In the genomic region with DNA sequence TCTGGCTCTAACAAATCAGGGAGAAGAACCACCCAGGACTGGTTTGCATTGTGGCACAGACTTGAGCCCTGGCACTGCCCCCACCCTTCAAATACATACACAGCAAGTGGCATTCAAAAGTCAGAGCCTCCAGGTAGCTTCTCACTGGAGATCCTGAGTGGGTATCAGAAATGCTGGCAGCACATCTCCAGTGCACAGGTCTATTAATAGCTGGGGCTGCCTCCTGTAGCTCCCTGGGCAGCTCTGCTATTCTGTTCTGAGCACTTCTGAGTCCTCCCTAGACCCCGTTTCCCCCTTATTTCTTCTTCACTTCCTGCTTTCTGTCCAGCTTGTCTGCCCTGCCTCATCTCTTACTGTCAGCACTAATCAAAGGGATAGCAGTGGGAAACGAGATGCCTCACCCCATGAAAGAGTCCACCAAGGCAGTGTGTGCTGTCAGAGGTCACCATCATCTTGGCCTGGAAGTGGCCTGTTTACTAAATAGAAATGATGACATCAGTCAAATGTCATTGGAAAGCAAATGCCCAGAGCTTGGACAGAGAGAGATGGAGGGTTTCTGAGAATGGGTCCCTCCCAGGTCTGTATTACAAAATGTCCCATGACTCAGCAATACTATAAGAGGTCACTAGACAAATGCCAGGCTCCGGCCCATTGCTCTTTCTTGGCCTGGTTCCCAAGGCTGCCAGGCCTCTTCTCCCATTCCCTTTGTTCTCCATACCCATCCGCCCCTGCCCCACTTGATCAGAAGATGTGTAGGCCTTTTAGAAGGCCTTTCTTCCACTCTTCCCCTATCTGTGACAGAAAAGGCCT, we compare ENCODE assay signal across 13 mouse cellular contexts. TPM values are rescaled to one million over a fixed set of nuclear protein-coding genes. Genes with fewer than 3 reads are reported as not detected.
DNase-seq lines count a peak whose midpoint lies in the region; ATAC-seq lines count a peak whose summit lies in the region.
"Had no signal": no experiment of that assay in that cellular context is flagged by ENCODE, and none has a peak within 500 bp of the region (broad histone marks: within the 10 kb centered on the region; RNA-seq: fewer than 3 reads in every experiment).

No protein-coding gene starts in this region.

- WGBS in kidney, embryonic 16.5 days = 66% methylated on average over 4 of the region's 4 CpGs
- WGBS in heart, embryonic 16.5 days = 17% methylated on average over 4 of the region's 4 CpGs

- no peak overlapping the region for H3K4me2 ChIP-seq in kidney, embryonic 16.5 days (replicated peaks; ENCODE audit: low read depth, low read length)
- H3K4me2 ChIP-seq in heart, embryonic 16.5 days (ENCODE audit: low read depth, low read length) = 0 out of 2 replicates have a peak overlapping the region, but pooled peaks have one; percentile 13
- H3K4me2 ChIP-seq: intestine, embryonic 15.5 days; limb, embryonic 15.5 days; neural tube, embryonic 13.5 days had no signal

- H3K9ac ChIP-seq in kidney, embryonic 16.5 days (replicated peaks; ENCODE audit: low read length) = no peak overlapping the region
- peak overlapping the region; percentile 39; the same call in 1 of the 2 replicates for H3K9ac ChIP-seq in heart, embryonic 16.5 days (ENCODE audit: low read length)
- H3K9ac ChIP-seq: intestine, embryonic 15.5 days; limb, embryonic 15.5 days; neural tube, embryonic 13.5 days had no signal

- ATAC-seq in kidney, embryonic 16.5 days (ENCODE audit: low FRiP score, low TSS enrichment) = no peak
- ATAC-seq in heart, embryonic 16.5 days (replicated peaks; ENCODE audit: extremely low read depth, insufficient read depth, low FRiP score) = peak; percentile 52; the same call in 1 of the 2 replicates
- ATAC-seq: intestine, embryonic 15.5 days had no signal

- no peak overlapping the region for H3K4me3 ChIP-seq in kidney, embryonic 16.5 days (ENCODE audit: low read length)
- H3K4me3 ChIP-seq in heart, embryonic 16.5 days (ENCODE audit: low read length) = no peak overlapping the region
- H3K4me3 ChIP-seq: intestine, embryonic 15.5 days; limb, embryonic 15.5 days; neural tube, embryonic 13.5 days had no signal

- DNase-seq in kidney, adult 18-20 months = peak; percentile 53
- peak; percentile 91 for DNase-seq in MN1 (ENCODE audit: low spot score)
- DNase-seq in adrenal gland, postnatal 14 days = peak; percentile 76
- no peak for DNase-seq in right cerebral cortex, adult 2 months (ENCODE audit: low spot score in 2 of 2)
- DNase-seq in left cerebral cortex, adult 9 months (ENCODE audit: low spot score in 2 of 2) = no peak
- no peak for DNase-seq in left cerebral cortex, adult 11 months (ENCODE audit: low spot score)
- DNase-seq: cerebellum, postnatal 14 days; gastrocnemius, postnatal 10 days had no signal

- H3K27me3 ChIP-seq in kidney, embryonic 16.5 days (ENCODE audit: insufficient read depth, low read length) = no peaks in the 10 kb centered on the region
- no peaks in the 10 kb centered on the region for H3K27me3 ChIP-seq in heart, embryonic 16.5 days (ENCODE audit: control insufficient read depth, insufficient read depth, low read length)
- H3K27me3 ChIP-seq: intestine, embryonic 15.5 days; limb, embryonic 15.5 days; neural tube, embryonic 13.5 days had no signal

- H3K9me3 ChIP-seq in kidney, embryonic 16.5 days (ENCODE audit: low read length) = no peaks in the 10 kb centered on the region
- H3K9me3 ChIP-seq in heart, embryonic 16.5 days (replicated peaks; ENCODE audit: control insufficient read depth, low read length) = no peaks in the 10 kb centered on the region
- H3K9me3 ChIP-seq: intestine, embryonic 15.5 days; limb, embryonic 15.5 days; neural tube, embryonic 13.5 days had no signal

- H3K36me3 ChIP-seq in kidney, embryonic 16.5 days (ENCODE audit: insufficient read depth, low read length) = no peaks in the 10 kb centered on the region
- H3K36me3 ChIP-seq in heart, embryonic 16.5 days (ENCODE audit: control insufficient read depth, insufficient read depth) = no peaks in the 10 kb centered on the region
- H3K36me3 ChIP-seq: intestine, embryonic 15.5 days; limb, embryonic 15.5 days; neural tube, embryonic 13.5 days had no signal

- H3K4me1 ChIP-seq in kidney, embryonic 16.5 days (ENCODE audit: insufficient read depth, low read length) = peaks cover 8% of the 10 kb centered on the region
- peaks cover 28% of the 10 kb centered on the region for H3K4me1 ChIP-seq in heart, embryonic 16.5 days (ENCODE audit: control insufficient read depth, insufficient read depth, low read length)
- H3K4me1 ChIP-seq: intestine, embryonic 15.5 days had no signal

- H3K27ac ChIP-seq in kidney, embryonic 16.5 days (ENCODE audit: low read length) = no peak overlapping the region
- peak overlapping the region; percentile 80 for H3K27ac ChIP-seq in heart, embryonic 16.5 days (ENCODE audit: low read length)
- H3K27ac ChIP-seq: intestine, embryonic 15.5 days; limb, embryonic 15.5 days; neural tube, embryonic 13.5 days had no signal

RNA-seq across cellular contexts. Expression of a gene that starts 46.4 kb away (rescaled TPM):
- polyA plus RNA-seq in kidney, embryonic 16.5 days (2015; fragmentation: Nextera tagmentation; extraction: Ambion mirVana) = 81.8 and 88.4 TPM in 2 replicates
- total RNA-seq in adrenal gland, postnatal 14 days (2021) = 46.0 and 52.8 TPM in 2 replicates
- 62.8 and 73.4 TPM in 2 replicates for polyA plus RNA-seq in heart, embryonic 16.5 days (2015; fragmentation: Nextera tagmentation; extraction: Ambion mirVana)

Comparison
In these comparisons a context has a peak if more than half of its experiments do, and no peak if none do; other contexts are left out.
1. DNase-seq: peak in kidney, adult 18-20 months (single experiment), MN1 (single experiment) and adrenal gland, postnatal 14 days (single experiment); none in right cerebral cortex, adult 2 months (0 of 2), left cerebral cortex, adult 9 months (0 of 2) and left cerebral cortex, adult 11 months (single experiment).